Mouse (Mus musculus) embryonic facial prominence, embryonic 13.5 days (tissue): ENCODE measurements around the gene Taf5l. TPM values are rescaled to one million over a fixed set of nuclear protein-coding genes. Genes with fewer than 3 reads are reported as not detected.

Experiments used
- ATAC-seq: fragments of 200-750 bp; cut with Nextera tagmentation; 2 replicates; pipeline ENCODE4 v1.8.0; 2017; ENCODE audit warnings: low read depth; ENCODE audit not compliant: insufficient number of reproducible peaks, insufficient read depth, low FRiP score, low TSS enrichment
- H3K27ac ChIP-seq: fragments of 300-500 bp; sonication (generic); 2 replicates; pipeline ENCODE4 v1.5.1; 2015; ENCODE audit warnings: moderate library complexity, mild to moderate bottlenecking, inconsistent platforms
- H3K27me3 ChIP-seq: fragments of 300-500 bp; sonication (generic); 2 replicates; pipeline ENCODE4 v1.6.1; 2015; ENCODE audit warnings: mild to moderate bottlenecking, inconsistent platforms
- H3K36me3 ChIP-seq: fragments of 300-500 bp; sonication (generic); 2 replicates; pipeline ENCODE4 v1.6.1; 2015; ENCODE audit warnings: mild to moderate bottlenecking, inconsistent platforms
- H3K4me1 ChIP-seq: fragments of 300-500 bp; sonication (generic); 2 replicates; pipeline ENCODE4 v1.6.1; 2015; ENCODE audit warnings: inconsistent platforms
- H3K4me2 ChIP-seq: fragments of 300-500 bp; sonication (generic); 2 replicates; pipeline ENCODE4 v1.6.1; 2015; ENCODE audit warnings: moderate library complexity, mild to moderate bottlenecking, inconsistent platforms
- H3K4me3 ChIP-seq: fragments of 300-500 bp; sonication (generic); 2 replicates; pipeline ENCODE4 v1.5.1; 2015; ENCODE audit warnings: mild to moderate bottlenecking, inconsistent platforms
- H3K9ac ChIP-seq: fragments of 300-500 bp; sonication (generic); 2 replicates; pipeline ENCODE4 v1.6.1; 2015; ENCODE audit warnings: mild to moderate bottlenecking, inconsistent platforms
- H3K9me3 ChIP-seq: fragments of 300-500 bp; sonication (generic); 2 replicates; pipeline ENCODE4 v1.6.1; 2016; ENCODE audit warnings: inconsistent platforms
- WGBS: fragments of 180-500 bp; shearing (Covaris S2); methylation state at CpG from one replicate; pipeline ENCODE4 v1.1.7; 2015; ENCODE audit warnings: mixed read lengths; 5-methylcytosine and 5-hydroxymethylcytosine counted together
- polyA plus RNA-seq: library from polyadenylated mRNA; unstranded; fragments of >200 nt; fragmentation: Nextera tagmentation; extraction: Ambion mirVana; gene quantifications from 2 replicates; pipeline ENCODE4 v1.2.1, GENCODE M21; 2015

Gene Taf5l
- 38.4 and 39.0 TPM in 2 replicates for polyA plus RNA-seq

DNA sequence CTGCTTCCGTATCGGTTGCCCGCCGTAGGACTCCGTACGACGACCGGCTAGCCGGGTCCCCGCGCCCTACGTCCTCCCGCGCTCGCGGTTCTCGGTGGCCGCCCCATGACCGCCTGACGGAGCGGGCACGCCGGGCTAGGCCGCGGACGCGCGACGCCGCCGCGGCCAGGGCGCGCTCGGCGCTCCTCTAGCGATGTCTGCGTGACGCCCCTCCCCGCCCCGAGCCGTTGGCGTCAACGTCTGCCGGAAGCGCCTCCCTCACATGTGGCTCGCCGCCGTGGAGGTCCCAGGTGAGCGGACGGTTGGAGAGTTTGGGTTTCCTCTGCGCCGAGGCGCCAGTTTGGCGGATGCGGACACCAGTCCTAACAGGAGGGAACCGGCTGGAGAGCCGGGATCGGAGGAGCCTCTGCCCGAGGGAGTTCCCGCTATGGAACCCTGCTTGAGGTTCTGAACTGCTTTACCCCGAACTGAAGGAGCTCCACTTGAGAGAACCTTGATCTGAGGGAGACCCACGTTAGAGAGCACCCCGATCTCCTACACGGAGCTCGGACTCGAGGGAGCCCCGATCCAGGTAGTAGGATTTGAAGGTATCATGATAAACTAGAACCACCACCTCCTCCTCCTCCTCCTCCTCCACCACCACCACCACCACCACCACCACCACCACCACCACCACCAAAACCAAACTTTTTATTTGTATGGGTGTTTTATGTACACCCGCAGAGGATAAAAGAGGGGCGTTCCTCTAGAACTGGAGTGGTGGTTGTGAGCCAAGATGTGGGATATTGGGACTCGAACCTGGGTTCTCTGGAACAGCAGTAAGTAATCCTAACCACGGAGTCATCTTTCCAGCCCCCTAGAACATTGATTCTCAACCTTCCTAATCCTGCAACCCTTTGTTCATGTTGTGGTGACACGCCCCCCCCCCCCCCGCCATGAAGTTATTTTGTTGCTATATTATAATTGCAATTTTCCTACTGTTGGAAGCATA is at the start of gene Taf5l, which contains the start of gene Urb2:
Taf5l (minus strand) TSS at position 161 of the 991 bp plus-strand sequence.
Urb2 (plus strand) TSS at position 272 of the 991 bp plus-strand sequence.
- peak within 1 kb of the TSS; percentile 87 for H3K9ac ChIP-seq
- H3K27me3 ChIP-seq: no peaks in the 10 kb centered on the region
- peaks cover 35% of the 10 kb centered on the region for H3K4me1 ChIP-seq
- H3K4me2 ChIP-seq: peak within 1 kb of the TSS; percentile 75
- ATAC-seq: peak; percentile 88
- under 1% methylated on average over 74 of the region's 74 CpGs for WGBS
- H3K4me3 ChIP-seq: peak within 1 kb of the TSS; percentile 88
- H3K36me3 ChIP-seq: peaks cover 21% of the 10 kb centered on the region
- no peaks in the 10 kb centered on the region for H3K9me3 ChIP-seq
- peak within 1 kb of the TSS; percentile 90 for H3K27ac ChIP-seq

DNA sequence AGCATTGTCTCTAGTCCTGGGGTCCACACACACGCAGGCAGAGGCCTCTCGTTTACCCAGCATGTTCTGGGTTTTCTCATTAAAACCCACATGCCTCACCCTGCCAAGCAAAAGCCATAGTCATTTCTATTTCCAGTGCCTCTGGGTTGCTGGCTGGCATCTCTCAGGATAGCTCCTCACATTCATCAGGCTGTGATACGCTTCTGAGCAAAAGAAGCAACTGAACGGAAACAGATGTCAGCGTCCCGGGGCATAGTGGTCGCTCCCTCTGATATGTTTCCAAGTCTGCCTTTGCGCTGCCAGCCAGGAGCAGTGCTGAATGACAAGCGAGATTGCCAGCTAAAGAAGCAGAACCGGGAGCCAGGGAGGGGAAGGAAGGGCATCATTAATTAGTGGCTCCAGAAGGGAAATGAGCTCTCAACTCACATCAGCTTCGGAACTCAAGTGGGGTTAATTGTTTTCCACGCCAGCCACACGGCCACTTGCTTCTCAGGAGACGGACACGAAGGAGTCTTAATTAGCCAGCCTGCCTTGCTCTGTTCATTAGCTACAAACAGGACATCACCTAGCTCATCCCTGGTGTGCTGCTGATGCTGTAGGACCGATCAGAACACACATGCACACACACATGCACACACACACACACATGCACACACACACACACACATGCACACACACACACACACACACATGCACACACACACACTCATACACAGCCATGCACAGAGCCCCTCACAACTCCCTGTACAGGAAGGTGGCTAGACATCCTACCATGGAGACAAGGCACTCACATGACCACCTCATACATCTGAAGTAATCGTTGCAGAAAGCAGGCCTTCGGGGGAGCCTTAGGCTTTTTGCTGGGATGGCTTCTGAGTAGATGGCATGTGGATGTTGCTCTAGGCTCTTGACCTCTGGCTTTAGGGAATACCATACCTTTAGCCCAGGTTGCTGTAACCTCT is 49.4 kb upstream of the Taf5l start:
- H3K27ac ChIP-seq: peak overlapping the region; percentile 80
- ATAC-seq: peak; percentile 35; the same call in 1 of the 2 replicates
- no peaks in the 10 kb centered on the region for H3K27me3 ChIP-seq
- 16% methylated on average over 18 of the region's 18 CpGs for WGBS
- no peak overlapping the region for H3K4me3 ChIP-seq
- peaks cover 49% of the 10 kb centered on the region for H3K4me1 ChIP-seq
- H3K36me3 ChIP-seq: no peaks in the 10 kb centered on the region
- no peaks in the 10 kb centered on the region for H3K9me3 ChIP-seq
- no peak overlapping the region for H3K9ac ChIP-seq
- peak overlapping the region; percentile 31 for H3K4me2 ChIP-seq

DNA sequence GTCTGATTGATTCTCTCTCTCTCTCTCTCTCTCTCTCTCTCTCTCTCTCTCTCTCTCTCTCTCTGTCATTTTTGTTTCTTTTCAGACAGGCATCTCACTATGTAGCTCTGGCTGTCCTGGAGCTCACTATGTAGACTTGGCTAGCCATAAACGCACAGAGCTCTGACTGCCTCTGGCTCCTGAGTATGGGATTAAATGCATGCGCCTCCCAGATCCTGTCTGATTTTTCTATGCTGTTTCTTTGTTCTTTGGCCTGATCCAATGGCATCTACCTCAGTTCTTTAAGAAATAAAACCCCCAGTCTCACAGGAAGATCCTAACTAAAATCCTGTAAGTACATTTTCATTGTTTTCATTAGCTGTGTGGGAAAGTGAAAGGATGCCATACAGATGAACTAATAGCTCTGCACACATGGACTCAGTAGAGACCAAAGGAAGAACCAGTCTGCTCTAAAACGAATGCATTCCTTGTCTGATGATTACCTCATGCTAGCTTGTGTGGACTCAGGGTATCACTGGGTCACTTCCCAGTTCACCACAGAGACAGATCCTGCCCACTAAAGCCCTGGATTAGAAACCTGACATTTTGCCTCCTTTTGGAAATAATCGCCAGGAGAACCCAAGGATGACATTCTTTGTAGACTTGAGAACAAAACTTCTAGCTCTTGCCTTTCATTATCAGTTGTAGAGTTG is 46.0 kb upstream of the Taf5l start:
- H3K27me3 ChIP-seq: no peaks in the 10 kb centered on the region
- H3K27ac ChIP-seq: peak overlapping the region; percentile 56; the same call in 1 of the 2 replicates
- peaks cover 46% of the 10 kb centered on the region for H3K4me1 ChIP-seq
- H3K36me3 ChIP-seq: no peaks in the 10 kb centered on the region
- H3K9me3 ChIP-seq: no peaks in the 10 kb centered on the region
- WGBS: 56% methylated on average over 4 of the region's 4 CpGs
- H3K4me2 ChIP-seq: no peak overlapping the region
- no peak overlapping the region for H3K4me3 ChIP-seq
- no peak for ATAC-seq
- no peak overlapping the region for H3K9ac ChIP-seq

DNA sequence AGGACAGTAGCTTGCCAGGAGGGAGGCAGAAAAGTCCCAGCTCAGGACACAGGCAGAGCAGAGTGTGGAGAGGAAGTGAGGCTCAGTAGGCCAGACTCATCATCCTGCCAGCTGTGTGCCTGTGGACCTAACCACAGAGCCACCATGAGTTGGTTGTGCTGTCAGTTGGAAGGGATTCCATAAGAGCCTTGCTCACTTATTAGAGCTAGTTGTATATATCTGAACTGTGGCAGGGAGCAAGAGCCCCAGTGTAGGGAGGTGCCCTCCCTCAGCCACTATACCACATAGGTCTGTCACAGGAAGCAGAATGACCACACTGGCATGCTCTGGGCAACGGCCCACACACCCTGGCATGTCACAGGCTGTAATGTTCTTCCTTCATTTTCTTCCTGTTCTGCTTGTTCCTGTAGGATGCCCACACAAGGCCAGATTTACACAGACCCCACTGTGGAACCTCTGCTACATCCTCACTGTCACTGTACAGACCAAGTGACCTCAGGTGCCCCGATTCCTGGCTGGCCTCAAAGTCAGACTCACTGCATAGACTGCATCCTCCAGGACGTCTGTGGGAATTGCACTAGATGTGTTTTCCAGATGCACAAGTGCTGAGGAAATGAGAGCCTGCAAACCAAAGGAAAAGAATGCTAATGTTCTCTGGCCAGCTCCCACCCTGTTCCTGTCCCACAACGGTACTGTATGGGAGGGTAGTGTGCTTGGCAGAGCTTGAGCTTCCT is 45.3 kb upstream of the Taf5l start:
- WGBS: 47% methylated on average over 4 of the region's 4 CpGs
- no peak overlapping the region for H3K4me2 ChIP-seq
- H3K4me1 ChIP-seq: peaks cover 39% of the 10 kb centered on the region
- H3K9me3 ChIP-seq: no peaks in the 10 kb centered on the region
- H3K27me3 ChIP-seq: no peaks in the 10 kb centered on the region
- H3K9ac ChIP-seq: no peak overlapping the region
- no peaks in the 10 kb centered on the region for H3K36me3 ChIP-seq
- H3K27ac ChIP-seq: peak overlapping the region; percentile 39; the same call in 1 of the 2 replicates
- no peak for ATAC-seq
- H3K4me3 ChIP-seq: no peak overlapping the region

DNA sequence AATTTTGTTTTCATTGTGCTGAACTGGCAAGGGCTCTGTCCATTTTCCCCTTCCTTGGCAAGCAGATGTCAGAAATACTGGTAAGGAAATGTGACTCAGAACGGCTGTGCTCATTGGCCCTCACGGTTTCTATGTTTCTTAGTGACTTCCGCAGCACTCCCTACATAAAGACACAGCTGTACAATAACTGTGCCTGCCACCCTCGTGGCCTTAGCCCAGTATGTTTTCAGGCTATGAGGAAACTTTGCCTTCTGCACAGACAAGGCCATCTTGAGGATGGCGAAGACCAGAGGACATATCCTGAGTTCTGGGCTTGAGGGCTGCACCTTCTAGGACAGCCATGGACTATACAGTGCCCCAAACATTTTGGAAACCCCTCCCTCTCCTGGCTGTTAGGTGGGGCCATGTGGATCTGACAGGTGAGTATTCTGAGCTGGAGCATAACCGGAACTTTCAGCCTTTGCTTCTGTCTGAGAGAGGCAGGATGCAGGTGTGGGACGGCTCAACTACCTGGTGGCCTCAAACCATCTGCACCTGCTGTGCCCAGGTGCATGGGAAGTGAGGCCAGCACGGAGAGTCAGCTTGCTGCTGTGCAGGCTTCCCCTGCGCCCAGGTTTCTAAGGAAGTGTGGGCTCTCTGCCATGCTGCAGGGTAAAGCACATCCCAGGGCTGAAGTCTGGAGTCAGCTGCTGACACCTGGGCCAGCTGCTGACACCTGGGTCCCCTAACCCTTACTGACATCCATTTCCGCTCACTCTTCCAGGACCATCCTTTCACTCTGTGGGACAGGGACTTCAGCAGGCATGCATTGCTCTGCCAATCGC is 35.8 kb upstream of the Taf5l start:
- H3K9me3 ChIP-seq: no peaks in the 10 kb centered on the region
- no peaks in the 10 kb centered on the region for H3K4me1 ChIP-seq
- H3K27me3 ChIP-seq: no peaks in the 10 kb centered on the region
- H3K9ac ChIP-seq: no peak overlapping the region
- no peak overlapping the region for H3K4me2 ChIP-seq
- WGBS: 78% methylated on average over 11 of the region's 11 CpGs
- H3K4me3 ChIP-seq: no peak overlapping the region
- ATAC-seq: no peak
- H3K27ac ChIP-seq: no peak overlapping the region
- H3K36me3 ChIP-seq: no peaks in the 10 kb centered on the region

DNA sequence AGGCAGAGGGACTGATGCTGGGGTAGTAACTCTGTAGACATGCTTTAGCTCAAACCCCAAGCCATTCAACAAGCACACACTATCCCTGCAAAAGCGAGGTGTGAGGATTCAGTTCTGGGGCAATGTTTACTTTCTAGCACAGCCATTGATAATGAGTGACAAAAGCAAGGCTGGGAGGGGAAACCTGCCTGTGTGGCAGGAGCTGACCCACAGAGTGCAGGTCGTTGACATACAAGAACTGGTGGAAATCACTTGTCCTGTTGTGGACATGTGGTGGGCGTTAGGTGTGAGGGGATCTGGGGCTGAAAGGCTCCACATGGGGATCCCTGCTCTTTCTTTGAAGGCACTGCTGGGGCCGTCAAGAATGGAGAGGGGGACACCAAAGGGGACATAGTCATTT is 31.4 kb upstream of the Taf5l start:
- Histone ChIP-seq H3K27ac (no peak overlapping the region), H3K4me1 (no peaks in the 10 kb centered on the region), H3K9ac (no peak overlapping the region), H3K9me3 (no peaks in the 10 kb centered on the region), H3K4me2 (no peak overlapping the region), H3K36me3 (peaks cover 14% of the 10 kb centered on the region), H3K27me3 (no peaks in the 10 kb centered on the region), H3K4me3 (no peak overlapping the region)
- WGBS: 47% methylated on average over 4 of the region's 4 CpGs
- no peak for ATAC-seq

DNA sequence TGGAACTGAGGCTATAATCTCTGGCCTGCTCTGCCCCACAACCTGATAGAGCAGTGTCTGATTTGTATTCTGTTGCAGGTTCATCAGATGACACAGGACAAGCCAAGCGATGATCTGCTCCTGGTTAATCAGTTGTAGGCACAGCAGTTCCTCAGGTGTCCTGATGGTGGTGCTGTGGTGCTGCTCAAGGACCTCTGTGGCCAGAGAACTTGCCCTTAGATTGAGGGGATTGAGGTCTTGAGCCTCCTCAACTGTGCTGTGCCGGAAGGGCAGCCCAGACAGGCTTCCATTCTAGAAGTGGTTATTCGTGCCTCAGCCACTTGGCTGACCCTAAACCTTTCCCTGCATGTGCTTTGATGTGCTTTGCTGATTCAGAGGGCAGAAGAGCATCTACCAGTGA is 30.9 kb upstream of the Taf5l start:
- no peak overlapping the region for H3K4me3 ChIP-seq
- no peaks in the 10 kb centered on the region for H3K9me3 ChIP-seq
- peaks cover 18% of the 10 kb centered on the region for H3K36me3 ChIP-seq
- H3K27me3 ChIP-seq: no peaks in the 10 kb centered on the region
- H3K27ac ChIP-seq: no peak overlapping the region
- H3K4me1 ChIP-seq: no peaks in the 10 kb centered on the region
- no peak for ATAC-seq
- 23% methylated on average over 3 of the region's 3 CpGs for WGBS
- no peak overlapping the region for H3K9ac ChIP-seq
- no peak overlapping the region for H3K4me2 ChIP-seq

DNA sequence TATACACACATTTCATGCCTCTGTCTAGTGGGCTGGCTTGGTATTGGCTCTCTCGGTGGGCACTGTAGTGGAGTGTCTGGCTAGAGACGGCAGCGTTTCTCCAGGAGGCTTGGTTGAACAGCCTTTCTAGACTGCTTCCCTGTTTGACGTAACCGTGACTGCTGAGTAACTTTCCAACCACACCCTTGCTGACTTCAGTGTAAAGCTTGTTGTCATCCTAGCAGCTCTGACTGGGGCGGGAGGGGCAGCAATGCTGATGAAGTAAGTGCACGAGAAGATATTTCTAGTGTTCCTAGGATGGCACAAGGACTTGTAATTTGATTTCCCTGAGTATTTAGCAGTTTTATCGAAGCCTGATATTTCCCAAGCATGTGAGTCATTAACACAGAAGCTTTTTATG is 24.7 kb upstream of the Taf5l start:
- 85% methylated on average over 8 of the region's 8 CpGs for WGBS
- ATAC-seq: no peak
- H3K9ac ChIP-seq: no peak overlapping the region
- H3K27me3 ChIP-seq: no peaks in the 10 kb centered on the region
- H3K9me3 ChIP-seq: no peaks in the 10 kb centered on the region
- H3K4me2 ChIP-seq: no peak overlapping the region
- H3K4me3 ChIP-seq: no peak overlapping the region
- no peak overlapping the region for H3K27ac ChIP-seq
- H3K36me3 ChIP-seq: peaks cover 66% of the 10 kb centered on the region
- no peaks in the 10 kb centered on the region for H3K4me1 ChIP-seq

DNA sequence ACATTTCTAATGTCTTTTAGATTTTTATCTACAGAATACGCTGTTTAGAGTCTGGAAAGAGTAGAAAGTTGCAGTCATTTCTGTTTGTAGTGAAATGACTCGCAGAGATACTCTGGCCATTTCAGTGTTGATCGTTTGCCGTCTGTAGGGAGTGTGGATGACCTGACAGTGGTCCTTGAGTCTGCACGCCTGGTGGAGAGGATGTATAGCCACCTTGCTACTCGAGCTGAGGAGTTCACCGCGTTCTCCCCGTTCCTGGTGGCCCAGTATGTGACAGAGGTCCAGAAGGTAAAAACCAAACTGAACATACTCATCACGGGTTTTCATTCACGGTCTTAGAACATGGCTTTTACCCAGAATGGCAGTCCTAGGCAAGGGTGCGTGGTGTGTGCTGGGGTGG is 23.7 kb upstream of the Taf5l start:
- H3K36me3 ChIP-seq: peaks cover 73% of the 10 kb centered on the region
- H3K27me3 ChIP-seq: no peaks in the 10 kb centered on the region
- no peak overlapping the region for H3K9ac ChIP-seq
- H3K4me3 ChIP-seq: no peak overlapping the region
- H3K4me2 ChIP-seq: no peak overlapping the region
- H3K9me3 ChIP-seq: no peaks in the 10 kb centered on the region
- 94% methylated on average over 12 of the region's 12 CpGs for WGBS
- H3K27ac ChIP-seq: no peak overlapping the region
- H3K4me1 ChIP-seq: no peaks in the 10 kb centered on the region
- no peak for ATAC-seq

DNA sequence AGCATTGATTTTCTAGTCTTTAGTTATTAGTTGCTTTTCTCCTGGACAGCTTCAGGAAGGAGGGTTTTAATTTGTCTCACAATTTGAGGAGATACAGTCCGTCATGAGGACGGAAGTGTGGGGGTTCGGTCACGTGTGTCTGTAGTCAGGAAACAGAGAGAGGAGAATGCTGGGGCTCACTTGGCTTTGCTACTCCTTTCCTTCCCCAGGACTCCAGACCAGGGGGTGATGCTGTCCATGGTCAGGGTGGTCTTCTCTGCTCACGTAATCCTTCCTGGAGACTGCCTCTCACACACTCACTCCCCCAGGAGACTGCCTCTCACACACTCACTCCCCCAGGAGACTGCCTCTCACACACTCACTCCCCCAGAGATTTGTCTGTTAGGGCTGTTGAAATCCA is 23.2 kb upstream of the Taf5l start:
- Histone ChIP-seq H3K9ac (no peak overlapping the region), H3K27ac (no peak overlapping the region), H3K9me3 (no peaks in the 10 kb centered on the region), H3K4me3 (no peak overlapping the region), H3K27me3 (no peaks in the 10 kb centered on the region), H3K4me1 (no peaks in the 10 kb centered on the region), H3K4me2 (no peak overlapping the region), H3K36me3 (peaks cover 77% of the 10 kb centered on the region)
- WGBS: 87% methylated on average over 5 of the region's 5 CpGs
- no peak for ATAC-seq
